Mouse (Mus musculus) adrenal gland, postnatal 10 days (tissue): ENCODE results near the gene Kif26b. TPM values are rescaled to one million over a fixed set of nuclear protein-coding genes. Genes with fewer than 3 reads are reported as not detected.
A peak's percentile ranks its signal among the peaks of the same experiment; 100 is the strongest.

Experiments
- DNase-seq: peaks from one replicate; pipeline ENCODE4 v3.0.0; 2021; ENCODE audit warnings: mixed read lengths
- long read RNA-seq, 2 experiments: library from polyadenylated mRNA; stranded (forward); transcript quantifications; one replicate each; pipeline ENCODE4 v2.0.0; 2021
- total RNA-seq, 2 experiments: library from RNA; stranded (reverse); gene quantifications; 2 replicates each; pipeline ENCODE4 v1.2.3; 2021

Gene Kif26b
- 1 to 10 TPM; 2.3 to 4.8 TPM for total RNA-seq
- long read RNA-seq, experiment 1: 0 reads
- long read RNA-seq, experiment 2, partial matches to known transcripts: 1 of 2 reads
- long read RNA-seq, experiment 2, other reads (novel, unspliced or antisense): 1 of 2 reads

GRCm38 (mm10) chr1:178528431-178529351, at the start of gene Kif26b:
Kif26b (plus strand) TSS chr1:178529125.
- peak; percentile 64 for DNase-seq

DNA sequence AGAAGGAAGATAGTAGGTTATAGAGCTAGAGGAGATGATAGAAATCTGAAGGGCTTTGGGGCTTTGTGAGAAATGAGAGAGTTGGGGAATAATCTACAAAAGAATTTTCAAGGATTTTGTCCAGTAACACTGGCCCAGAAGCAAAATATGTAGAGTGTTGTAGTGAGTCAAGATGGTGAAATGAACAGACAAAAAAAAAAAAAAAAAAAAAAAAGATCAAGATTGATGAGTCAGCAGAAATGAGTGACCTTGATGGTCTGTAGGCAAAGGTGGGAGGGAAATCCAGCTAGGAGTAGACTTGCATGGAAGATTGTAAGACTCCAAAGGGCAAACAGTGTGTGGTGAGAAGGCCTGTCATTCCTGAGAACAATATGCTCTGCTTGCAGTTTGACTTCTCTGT, 45.1 kb upstream of the Kif26b start:
- DNase-seq: no peak

GRCm38 (mm10) chr1:178485138-178485867, 43.6 kb upstream of the Kif26b start:
- no peak for DNase-seq

GRCm38 (mm10) chr1:178485868-178486220, 43.1 kb upstream of the Kif26b start:
- no peak for DNase-seq

DNA sequence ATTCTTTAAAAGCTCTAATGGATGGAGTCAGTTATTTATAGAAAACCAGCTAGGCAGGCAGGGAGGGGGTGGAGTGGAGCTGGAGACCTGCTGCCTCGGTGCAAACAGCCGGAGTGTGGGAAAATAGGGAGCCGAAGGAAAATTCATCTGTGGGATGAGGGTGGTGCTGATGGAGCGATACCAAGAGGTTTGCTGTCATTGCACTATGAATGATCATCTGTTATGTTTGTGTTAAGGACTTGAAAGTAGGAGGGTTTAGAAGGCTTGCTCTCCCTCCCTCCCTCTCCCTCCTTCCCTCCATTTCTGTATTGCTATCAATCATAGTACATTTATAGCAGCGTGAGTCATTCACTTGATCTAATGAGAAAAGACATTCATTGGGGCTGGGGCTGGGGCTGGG, 42.1 kb upstream of the Kif26b start:
- no peak for DNase-seq

DNA sequence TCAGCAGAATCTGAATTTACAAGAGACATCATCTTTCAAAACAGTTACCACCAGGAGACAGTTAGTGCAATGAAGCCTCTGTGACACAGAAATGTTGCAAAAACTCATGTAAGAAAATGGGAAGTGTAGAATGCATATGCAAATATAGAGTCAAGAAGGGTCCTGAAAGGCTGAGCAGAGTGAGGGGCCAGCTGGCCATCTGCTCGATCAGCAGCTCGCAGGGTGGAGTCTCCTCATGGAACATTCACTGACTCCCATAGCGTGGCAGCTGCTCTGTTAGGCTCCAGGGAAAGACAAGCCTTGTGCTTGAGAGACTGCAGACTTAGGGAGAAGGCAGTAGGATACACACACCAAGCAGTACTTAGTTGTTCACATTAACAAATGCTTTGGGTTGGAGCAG, 39.8 kb upstream of the Kif26b start:
- DNase-seq: no peak

DNA sequence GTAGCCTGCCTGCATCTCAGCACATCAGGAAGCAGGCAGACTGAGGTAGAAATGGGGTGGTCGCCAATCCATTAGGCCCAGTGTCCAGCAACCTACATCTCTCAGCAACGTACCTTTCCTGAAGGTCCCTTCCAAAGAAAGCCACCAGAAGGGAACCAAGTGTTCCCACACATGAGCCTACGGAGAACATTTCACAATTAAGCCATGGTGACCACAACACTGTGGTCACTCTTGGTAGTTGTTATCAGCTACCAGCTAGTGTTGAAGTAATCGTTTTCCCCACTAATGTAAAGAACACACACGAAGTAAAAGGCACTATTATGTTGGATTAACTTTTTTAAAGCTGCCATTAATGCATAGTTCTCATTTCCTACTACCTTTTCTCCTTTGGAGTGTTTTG, 37.2 kb upstream of the Kif26b start:
- DNase-seq: no peak

DNA sequence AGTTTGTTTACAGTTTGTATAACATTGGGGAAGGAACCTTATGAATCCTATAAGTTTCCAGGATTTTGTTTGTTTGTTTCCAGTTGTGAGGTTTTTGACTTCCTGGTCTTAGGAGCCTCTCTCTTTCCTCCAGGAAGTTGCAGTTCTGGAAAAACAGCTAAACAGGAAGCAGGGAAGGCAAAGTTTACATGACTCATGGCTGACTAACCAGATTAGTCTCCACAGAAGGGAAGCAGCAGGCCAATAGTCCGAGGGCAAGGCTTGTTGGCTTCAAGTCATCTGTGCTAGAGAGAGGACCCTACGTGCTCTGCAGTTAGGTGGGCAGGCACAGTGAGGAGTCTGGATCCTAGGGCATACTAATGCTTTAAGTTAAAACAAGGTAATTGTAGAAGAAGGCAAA, 36.4 kb upstream of the Kif26b start:
- DNase-seq: no peak

DNA sequence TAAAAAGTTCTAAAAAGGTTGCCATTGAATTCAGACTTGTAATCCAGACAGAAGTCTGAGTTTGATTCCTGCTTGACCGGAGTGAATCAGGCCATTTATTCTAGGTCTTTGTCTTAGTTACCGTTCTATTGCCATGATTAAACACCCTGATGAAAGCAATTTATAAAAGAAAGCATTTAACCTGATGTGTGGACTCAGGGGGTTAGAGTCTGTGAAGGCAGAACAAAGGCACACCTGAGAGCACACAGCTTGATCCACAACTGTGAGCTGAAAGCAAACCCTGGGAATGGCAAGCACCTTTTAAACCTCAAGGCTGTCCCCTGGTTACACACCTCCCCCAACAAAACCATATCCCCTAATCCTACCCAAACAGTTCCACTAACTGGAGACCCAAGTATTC, 32.7 kb upstream of the Kif26b start:
- no peak for DNase-seq

DNA sequence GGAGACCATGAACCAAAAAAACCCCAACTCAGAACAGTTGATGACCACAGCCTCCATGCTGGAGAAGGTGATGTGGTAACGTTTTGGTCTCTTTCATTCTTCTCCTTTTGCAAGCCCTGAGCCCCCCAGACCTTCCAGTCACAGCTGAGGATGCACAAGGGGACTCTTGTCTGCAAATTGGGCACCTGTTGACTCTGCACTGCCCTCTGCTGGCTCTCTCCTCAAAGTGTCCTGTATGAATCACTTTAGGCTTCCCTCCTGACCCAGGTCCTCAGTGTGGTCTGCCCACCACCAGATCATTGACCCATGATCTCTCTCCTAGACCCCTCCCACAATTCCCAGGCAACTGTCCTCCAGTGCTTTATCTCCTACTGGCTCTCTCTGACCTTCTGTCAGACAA, 32.1 kb upstream of the Kif26b start:
- DNase-seq: peak; percentile 61

DNA sequence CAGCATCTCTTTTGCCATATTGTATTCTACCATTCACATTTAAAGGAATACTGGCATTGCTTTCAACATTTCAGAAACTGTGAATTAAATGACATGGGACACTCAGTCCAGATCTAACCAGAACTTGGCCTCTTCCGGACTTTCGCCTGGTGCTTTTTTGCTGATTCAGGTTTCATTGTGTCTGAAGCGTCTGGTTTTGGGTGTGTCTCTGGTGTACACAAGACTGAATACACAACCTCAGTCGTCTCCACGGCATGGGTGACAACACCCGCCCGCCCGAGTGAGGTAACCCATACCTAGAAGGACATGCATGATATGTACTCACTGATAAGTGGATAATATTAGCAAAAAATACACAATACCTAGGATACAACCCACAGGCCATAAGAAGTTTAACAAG, 22.0 kb upstream of the Kif26b start:
- DNase-seq: no peak

DNA sequence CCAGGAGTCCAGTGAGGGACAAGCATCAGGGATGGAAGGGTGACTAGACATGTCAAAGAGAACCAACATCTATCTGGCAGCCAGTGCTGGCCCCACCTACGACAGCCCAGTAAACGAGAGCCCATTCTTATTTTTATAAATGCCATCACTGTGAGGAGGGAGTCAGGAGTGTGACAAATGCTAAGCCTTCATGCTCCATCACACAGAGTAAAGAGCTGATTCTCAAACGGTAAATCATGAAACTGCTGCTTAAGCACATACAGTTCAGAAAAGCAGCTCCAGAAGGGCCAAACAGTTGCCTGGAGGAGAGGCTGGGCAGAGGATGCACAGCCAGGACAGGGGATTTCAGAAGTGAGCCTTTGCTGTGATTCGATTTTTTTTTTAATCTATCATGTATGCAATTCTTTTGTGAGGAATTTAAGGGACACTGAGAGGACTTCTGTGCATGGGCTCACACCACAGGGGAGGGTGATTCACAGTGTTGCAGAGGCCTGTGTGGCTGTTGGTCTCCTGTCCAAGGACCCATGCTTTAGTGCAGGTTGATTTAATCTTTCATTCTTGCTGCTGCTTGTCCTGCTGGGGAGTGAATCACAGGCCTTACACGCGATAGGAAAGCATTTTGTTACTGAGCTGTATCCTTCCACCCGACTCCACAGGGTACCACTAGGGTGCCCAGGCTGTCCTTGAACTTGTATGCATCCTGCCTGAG, 16.4 kb upstream of the Kif26b start:
- DNase-seq: no peak

GRCm38 (mm10) chr1:178513954-178514353, 15.0 kb upstream of the Kif26b start:
- no peak for DNase-seq

- DNase-seq: no peak
Measured at GRCm38 (mm10) chr1:178515839-178516238, 13.1 kb upstream of the Kif26b start.

GRCm38 (mm10) chr1:178522389-178522788, 6.5 kb upstream of the Kif26b start:
- no peak for DNase-seq

GRCm38 (mm10) chr1:178523152-178523551, 5.8 kb upstream of the Kif26b start:
- no peak for DNase-seq

- peak; percentile 85 for DNase-seq
Measured at GRCm38 (mm10) chr1:178527185-178527546, 1.8 kb upstream of the Kif26b start.

GRCm38 (mm10) chr1:178527547-178528361, 1.2 kb upstream of the Kif26b start:
- DNase-seq: peak; percentile 46

GRCm38 (mm10) chr1:178529512-178530300, 781 bp downstream of the Kif26b start:
- DNase-seq: peak; percentile 18

DNA sequence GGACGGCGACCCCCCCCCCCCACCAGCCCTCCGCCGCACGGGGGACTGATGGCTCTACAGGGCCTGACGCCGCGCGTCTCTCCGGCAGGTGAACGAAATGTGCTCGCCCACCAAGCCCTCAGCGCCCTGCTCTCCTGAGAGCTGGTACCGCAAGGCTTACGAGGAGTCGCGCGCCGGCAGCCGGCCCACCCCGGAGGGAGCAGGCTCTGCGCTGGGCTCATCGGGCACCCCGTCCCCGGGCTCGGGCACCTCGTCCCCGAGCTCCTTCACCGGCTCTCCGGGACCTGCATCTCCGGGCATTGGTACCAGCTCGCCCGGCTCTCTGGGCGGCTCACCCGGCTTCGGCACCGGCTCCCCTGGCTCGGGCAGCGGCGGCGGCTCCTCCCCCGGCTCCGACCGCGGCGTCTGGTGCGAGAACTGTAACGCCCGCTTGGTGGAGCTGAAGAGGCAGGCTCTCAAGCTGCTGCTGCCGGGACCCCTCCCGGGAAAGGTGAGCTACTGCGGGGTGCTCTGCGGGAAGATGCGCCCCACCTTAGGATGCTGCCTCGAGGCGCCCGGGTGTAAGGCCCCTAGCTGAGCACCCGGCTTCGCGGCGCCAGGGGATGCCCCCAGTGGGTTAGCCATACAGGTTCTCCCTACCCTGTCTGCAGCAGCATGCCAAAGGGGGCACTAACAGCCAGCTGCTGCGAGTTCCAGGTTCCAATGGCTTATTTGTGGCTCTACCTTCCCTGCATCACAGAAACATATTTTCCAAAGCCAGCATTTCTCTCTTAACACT, 1.6 kb downstream of the Kif26b start:
- peak; percentile 90 for DNase-seq
